Mouse (Mus musculus) yolk sac, embryonic 10.5 days (tissue): ENCODE data around the gene Gse1.
A peak's percentile ranks its signal among the peaks of the same experiment; 100 is the strongest.

Source experiments
- DNase-seq: peaks from one replicate; pipeline ENCODE4 v3.0.0-alpha.2; 2017; ENCODE audit warnings: low spot score

Gse1 gene

GRCm38 (mm10) chr8:120498926-120499605 is 270.8 kb downstream of the Gse1 start:
- peak; percentile 85 for DNase-seq

DNA sequence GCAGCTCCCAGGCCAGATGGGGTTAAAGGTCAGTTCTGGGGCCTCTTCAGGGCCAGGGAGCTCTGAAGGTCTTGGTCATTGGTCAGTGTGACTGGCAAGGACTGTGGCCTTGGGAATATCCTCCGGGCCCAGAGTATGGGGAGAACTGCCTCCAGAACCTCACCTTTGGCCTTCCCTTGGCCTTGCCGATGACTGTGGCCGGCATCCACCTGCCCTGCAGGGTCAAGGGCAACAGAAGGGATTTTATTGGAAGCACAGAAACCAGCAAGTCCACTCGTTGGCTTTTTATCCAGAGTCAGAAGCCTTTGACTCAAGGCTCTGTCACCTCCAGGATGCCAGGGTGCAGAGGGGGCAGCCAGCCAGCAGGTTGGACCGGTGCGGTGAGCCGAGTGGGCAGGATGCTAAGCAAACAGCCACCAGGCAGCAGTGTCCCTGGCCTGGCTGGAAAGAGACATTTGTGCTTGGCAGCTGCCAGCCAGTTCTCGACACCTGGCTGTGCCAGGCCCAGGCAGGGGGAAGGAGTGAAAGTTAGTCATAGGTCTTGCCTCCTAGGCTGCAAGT is 272.5 kb downstream of the Gse1 start:
- DNase-seq = peak; percentile 83

- no peak for DNase-seq
These were observed 273.2 kb downstream of the Gse1 start for GRCm38 (mm10) chr8:120501426-120501825.

GRCm38 (mm10) chr8:120502428-120502827 is 274.2 kb downstream of the Gse1 start:
- no peak for DNase-seq

DNA sequence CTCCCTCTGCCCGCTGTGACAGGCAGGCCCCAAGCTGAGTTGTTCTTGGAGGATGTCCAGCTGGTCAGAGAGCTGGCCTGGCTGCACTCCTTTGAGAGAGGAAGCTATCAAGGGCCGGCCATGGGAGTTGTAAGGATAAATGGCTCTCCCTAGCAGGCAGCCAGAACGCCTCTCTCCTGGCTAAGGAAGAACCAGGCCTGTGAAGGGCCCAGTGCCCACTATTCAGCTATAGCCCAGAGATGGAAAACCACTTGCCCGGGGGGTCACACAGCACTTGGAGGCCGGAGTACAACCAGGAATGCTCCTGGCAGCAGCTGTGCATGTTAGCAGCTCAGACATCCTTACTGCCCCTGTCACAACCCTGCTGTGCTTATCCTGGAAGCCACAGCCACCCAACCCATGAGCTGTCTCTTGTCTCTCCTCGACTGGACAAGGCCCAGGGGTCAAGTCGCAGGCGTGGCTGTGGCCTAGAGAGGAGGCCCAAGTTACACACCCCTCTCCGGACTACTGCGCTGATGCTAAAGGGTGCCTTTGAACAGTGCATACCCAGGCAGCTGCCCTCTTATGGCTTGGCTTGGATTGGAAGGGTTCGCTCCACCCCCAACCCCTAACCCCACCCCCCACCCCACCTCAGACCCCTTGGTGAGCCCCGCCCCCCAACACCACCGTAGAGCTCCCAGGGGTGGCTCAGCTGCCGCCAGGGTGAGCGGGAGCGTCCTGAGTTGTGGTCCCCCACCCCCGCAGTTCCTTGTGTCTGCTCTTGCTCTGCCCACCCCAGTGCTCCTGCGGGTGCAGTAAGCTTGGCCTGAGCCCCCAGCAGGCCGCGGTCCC is 276.2 kb downstream of the Gse1 start:
- DNase-seq = no peak

DNA sequence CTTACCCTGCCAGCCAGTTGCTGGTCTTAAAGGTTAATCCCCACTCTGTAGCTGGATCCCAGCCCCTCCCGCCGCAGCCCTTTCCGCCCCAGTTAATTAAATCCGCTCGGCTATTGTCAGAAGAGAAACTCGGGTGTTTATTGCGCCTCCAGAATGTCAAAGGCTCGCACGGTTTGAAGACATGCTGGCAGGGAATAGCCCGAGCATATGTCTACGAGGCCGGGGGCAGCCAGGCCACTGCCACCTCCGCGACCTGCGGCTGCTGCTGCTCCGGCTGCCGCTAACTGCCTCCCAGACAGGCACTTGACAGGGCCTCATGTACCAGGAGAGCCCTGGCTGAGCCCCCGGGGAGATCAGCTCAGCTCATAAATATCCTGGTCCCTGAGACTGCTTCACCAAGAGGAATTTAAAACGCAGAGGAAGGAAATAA is 276.8 kb downstream of the Gse1 start:
- DNase-seq = peak; percentile 53

DNA sequence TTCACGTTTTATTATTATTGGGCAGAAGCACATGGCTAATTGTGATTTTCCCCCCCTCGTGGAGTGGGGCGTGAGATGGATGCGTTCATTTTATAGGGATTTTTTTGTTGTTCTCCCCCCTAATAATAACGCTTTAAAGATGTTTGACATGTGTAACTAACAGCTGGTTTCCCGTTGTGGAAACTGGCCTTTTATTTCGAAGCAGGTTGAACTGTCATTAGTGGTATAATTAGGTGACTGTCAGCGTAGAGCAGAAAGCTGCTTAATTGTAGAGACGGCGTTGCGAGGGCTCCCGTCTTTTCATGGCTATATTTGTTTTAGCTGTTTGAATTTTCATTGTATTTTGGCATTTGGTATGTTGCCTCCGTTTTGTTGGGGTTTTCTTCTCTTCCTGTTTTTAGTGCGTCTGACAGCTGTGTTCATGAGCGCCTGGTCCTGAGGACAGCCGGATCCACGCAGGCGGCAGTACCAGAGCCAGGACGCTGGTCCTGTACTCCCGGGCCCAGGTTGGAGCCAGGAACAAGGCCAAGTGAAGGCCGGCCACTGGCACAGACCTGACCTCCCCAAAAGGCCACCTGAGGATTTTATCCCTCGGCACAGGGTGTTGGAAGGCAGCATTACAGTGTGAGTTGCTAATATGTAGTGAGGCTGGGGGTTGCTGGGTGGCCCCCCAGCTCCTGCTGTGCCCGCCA is 277.5 kb downstream of the Gse1 start:
- DNase-seq = no peak

- no peak for DNase-seq
These were observed 278.3 kb downstream of the Gse1 start for GRCm38 (mm10) chr8:120506562-120506961.

DNA sequence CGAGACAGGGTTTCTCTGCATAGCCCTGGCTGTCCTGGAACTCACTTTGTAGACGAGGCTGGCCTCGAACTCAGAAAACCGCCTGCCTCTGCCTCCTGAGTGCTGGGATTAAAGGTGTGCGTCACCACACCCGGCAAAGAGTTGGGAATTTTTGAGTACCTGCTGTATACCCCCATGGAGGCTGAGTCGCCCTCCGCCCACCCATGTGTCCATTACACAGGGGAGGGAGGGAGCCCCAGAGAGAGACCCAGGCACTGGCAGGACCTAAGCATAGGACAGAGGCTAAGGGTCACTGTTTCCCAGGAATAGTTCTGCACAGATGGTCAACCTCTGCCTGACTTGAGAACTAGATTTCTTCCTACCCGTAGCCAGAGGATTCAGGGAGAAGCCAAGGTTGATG is 279.0 kb downstream of the Gse1 start:
- no peak for DNase-seq

DNA sequence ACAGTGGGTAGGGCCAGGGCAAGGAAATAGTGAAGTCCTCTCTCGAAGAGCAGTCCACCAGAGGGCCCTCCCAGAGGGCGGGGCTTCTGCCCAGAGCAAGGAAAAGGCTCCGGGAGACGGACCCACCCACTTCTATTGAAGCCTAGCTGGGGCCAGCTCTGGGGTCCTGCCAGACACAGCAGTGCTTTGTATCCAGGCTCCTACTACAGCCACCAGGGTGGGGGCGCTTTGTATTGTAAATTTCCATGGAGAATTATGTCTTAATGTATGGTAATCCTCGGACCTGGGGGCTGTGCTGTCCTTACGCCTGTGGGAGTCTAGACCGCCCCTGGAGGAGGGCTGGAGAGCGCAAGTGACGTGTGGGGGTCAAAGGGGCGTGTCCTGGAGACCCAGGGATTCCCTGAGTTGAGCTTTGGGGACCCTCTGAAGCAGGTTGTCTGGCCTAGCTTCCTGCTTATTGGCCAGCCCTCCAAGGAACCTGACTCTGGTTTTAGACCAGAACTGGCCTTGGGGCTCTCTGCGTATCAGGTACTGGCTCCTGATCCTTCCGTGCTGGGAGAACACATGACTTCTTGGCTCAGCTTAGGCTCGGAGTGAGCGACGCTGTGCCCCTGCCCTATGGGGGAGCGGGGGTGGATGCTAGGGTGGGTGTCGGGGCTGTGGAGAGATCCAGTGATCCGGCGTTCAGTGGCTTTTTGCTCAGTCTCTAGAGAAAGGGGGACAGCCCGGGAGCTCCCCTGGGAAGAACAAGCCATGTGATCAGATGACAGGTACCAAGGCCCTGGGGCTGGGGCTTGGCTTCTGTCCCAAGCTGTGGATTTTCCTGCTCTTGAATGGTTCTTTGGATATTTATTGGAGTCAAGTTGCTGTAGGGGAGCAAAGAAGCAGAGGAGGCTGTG is 281.1 kb downstream of the Gse1 start:
- DNase-seq = peak; percentile 62

DNA sequence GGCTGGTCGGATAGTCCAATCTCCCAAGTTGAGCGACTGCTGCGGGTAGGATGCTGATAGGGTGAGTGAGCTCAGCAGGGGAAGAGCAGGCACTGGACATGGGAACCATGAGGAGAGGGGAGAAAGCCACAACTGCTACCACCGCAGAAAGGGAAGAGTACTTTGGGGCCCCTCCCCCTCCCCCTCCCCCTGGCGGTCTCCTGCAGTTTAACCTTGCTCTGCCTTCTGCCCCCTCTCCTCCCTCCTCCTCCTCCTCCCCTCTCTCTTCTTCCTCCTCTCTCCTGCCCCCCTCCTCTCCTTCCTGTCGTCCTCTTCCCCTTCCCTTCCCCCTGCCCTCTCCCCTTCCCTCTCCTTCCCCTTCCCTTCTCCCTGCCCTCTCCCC is 281.8 kb downstream of the Gse1 start:
- no peak for DNase-seq

GRCm38 (mm10) chr8:120510863-120511457 is 282.7 kb downstream of the Gse1 start:
- DNase-seq = no peak

DNA sequence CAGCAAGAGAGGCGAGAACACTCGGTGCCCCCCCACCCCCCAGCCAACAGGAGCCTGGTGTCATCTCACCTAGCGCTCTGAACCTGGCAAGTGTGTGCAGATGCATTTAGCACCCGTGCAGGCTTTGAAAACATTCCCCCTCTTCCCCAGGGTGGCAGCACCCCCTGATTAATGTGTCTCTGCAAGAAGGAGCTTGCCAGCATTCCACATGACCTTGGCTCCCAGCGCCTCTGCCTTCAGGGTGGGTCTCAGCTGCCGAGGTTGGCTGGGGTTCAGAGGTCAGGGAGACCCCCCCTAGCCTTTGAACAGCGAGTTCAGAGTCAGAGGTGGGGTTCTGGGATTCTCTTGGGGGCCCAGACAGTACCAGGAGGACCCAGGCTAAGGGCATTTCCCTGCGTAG is 283.5 kb downstream of the Gse1 start:
- DNase-seq = no peak

GRCm38 (mm10) chr8:120512326-120512725 is 284.1 kb downstream of the Gse1 start:
- DNase-seq = no peak

- DNase-seq = no peak
These were observed 284.9 kb downstream of the Gse1 start for GRCm38 (mm10) chr8:120513145-120513544.

GRCm38 (mm10) chr8:120513638-120514461 is 285.6 kb downstream of the Gse1 start:
- no peak for DNase-seq

DNA sequence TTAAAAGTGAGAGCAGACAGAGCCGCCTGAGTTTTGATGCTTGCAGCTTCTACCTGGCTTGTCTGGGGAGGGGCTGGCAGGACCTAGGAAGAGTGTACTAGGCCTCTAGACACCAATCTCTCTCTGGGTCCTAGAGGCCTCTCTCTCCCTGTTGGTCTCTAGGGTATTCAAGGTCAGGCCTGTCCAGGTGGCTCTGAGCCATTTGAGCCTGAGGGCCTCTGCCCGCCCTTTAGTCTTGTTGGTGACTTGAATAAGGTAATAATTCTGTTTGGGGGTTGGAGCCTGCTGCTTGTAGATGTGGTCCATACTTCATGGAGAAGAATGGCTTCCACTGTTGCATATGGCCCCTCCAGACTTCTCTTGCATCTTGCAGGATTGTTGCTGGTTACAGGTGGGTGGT is 287.0 kb downstream of the Gse1 start:
- no peak for DNase-seq

DNA sequence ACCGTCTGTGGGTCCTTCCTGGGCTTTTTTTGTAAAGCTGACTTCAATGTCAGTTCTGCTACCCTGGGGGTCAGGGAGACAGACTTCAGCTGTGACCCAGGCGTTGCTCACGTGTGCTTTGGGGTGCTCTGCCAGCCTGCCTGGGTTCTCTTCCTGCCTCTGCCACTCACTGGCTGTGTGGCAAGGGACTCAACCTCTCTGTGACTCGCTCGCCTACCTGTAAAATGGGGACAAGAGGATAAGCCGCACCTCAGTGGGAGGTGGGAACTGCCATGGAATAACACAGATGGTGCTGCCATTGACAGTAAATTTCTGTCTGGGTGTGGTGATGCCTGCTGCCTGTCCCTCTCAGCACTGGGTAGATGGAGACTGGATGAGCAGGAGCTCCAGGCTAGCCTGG is 287.4 kb downstream of the Gse1 start:
- no peak for DNase-seq

DNA sequence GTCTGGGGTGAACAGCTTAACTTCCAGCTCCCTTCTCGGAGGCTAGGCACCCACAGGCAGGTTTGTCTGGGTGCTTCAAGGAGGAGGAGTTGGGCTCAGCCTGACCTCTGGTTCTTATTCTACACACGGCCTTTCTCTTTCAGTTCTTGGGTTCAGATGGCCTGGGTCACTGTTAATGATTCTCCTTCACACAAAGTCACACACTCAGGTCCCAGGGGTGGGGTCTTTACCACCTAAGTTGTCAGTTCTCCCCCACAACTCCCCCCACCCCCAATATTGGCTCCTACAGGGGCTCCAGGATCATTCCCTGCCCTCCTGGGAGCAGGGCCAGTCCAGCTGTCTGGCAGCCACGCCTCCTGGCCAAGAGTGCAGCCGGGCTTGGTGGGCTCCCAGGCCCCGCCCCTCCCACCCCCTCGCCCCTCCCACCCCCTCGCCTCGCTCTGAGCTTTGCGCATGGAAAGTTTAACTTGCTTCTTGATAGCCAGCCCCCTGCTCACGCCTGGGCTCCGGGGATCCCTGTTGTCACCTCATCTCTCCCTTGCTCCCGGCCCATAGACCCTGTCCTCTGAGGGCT is 288.0 kb downstream of the Gse1 start:
- DNase-seq = peak; percentile 71
